Mouse (Mus musculus) lung, adult 18-20 months (tissue): ENCODE measurements around the gene Bicd1.
"Not testable (repeated sequence)": the region's sequence is repeated elsewhere in the genome, so short reads cannot be mapped to it uniquely, and the experiment has no call there.

ENCODE experiments used
- DNase-seq, 2 experiments: peaks; one replicate each; pipeline ENCODE4 v3.0.0; 2022; ENCODE audit warnings: mixed read lengths in 2 of 2

Bicd1 gene

GRCm38 (mm10) chr6:149408833-149409332 is at the start of gene Bicd1:
Gene Bicd1, plus strand, starts transcription at chr6:149408886.
- peak; percentile 67 to 70 for DNase-seq

GRCm38 (mm10) chr6:149362533-149362932 is 46.2 kb upstream of the Bicd1 start:
- DNase-seq, result not testable (repeated sequence)

GRCm38 (mm10) chr6:149365975-149366374 is 42.7 kb upstream of the Bicd1 start:
- DNase-seq, result not testable (repeated sequence)

GRCm38 (mm10) chr6:149366403-149366802 is 42.3 kb upstream of the Bicd1 start:
- DNase-seq, result no peak

GRCm38 (mm10) chr6:149374986-149375457 is 33.7 kb upstream of the Bicd1 start:
- peak; percentile 80 to 87 for DNase-seq

GRCm38 (mm10) chr6:149383531-149383930 is 25.2 kb upstream of the Bicd1 start:
- no peak for DNase-seq

GRCm38 (mm10) chr6:149386389-149386788 is 22.3 kb upstream of the Bicd1 start:
- DNase-seq, result no peak

- not testable (repeated sequence) for DNase-seq
These were observed 19.1 kb upstream of the Bicd1 start for GRCm38 (mm10) chr6:149389626-149390025.

GRCm38 (mm10) chr6:149399396-149399795 is 9.3 kb upstream of the Bicd1 start:
- DNase-seq, result no peak

GRCm38 (mm10) chr6:149409341-149409740 is 655 bp downstream of the Bicd1 start:
- DNase-seq, result peak in 1 of 2 experiments; percentile 2

GRCm38 (mm10) chr6:149409845-149410244 is 1.2 kb downstream of the Bicd1 start:
- DNase-seq, result no peak

- DNase-seq, result no peak
These were observed 4.6 kb downstream of the Bicd1 start for GRCm38 (mm10) chr6:149413256-149413655.

- DNase-seq, result no peak
These were observed 16.1 kb downstream of the Bicd1 start for GRCm38 (mm10) chr6:149424748-149425147.

- no peak for DNase-seq
These were observed 30.5 kb downstream of the Bicd1 start for GRCm38 (mm10) chr6:149439140-149439539.

- DNase-seq, result no peak
These were observed 34.2 kb downstream of the Bicd1 start for GRCm38 (mm10) chr6:149442884-149443283.

- no peak for DNase-seq
These were observed 37.2 kb downstream of the Bicd1 start for GRCm38 (mm10) chr6:149445854-149446253.

GRCm38 (mm10) chr6:149457324-149457723 is 48.6 kb downstream of the Bicd1 start:
- DNase-seq, result no peak

GRCm38 (mm10) chr6:149460971-149461370 is 52.3 kb downstream of the Bicd1 start:
- DNase-seq, result no peak

GRCm38 (mm10) chr6:149471477-149471876 is 62.8 kb downstream of the Bicd1 start:
- no peak for DNase-seq

- DNase-seq, result not testable (repeated sequence)
These were observed 63.8 kb downstream of the Bicd1 start for GRCm38 (mm10) chr6:149472441-149472840.

- DNase-seq, result not testable (repeated sequence)
These were observed 73.2 kb downstream of the Bicd1 start for GRCm38 (mm10) chr6:149481868-149482267.

- DNase-seq, result no peak
These were observed 86.0 kb downstream of the Bicd1 start for GRCm38 (mm10) chr6:149494662-149495061.

- DNase-seq, result no peak
These were observed 87.2 kb downstream of the Bicd1 start for GRCm38 (mm10) chr6:149495925-149496324.

- peak; percentile 74 to 78 for DNase-seq
These were observed 157.2 kb downstream of the Bicd1 start for GRCm38 (mm10) chr6:149565720-149566498.
